Mouse (Mus musculus) cerebellum, adult 2 months (tissue): ENCODE measurements at regions not wholly inside any gene's neighbourhood (a gene's known extent, or its start where the extent isn't known, plus 50 kb on each side); places are given as distances from the start of the nearest gene placed in this dataset.

Source experiments
- CTCF ChIP-seq: fragments of 200-500 bp; IDR thresholded peaks from 2 replicates; pipeline ENCODE4 v1.5.1; 2011; ENCODE audit warnings: low read depth, mild to moderate bottlenecking, control low read depth, low read length, moderate library complexity, borderline replicate concordance; ENCODE audit not compliant: insufficient read depth
- POLR2A ChIP-seq: fragments of 200-500 bp; IDR thresholded peaks from 2 replicates; pipeline ENCODE4 v1.6.1; 2011; ENCODE audit warnings: low read length, control low read depth, borderline replicate concordance; ENCODE audit not compliant: insufficient read depth

GRCm38 (mm10) chr1:110605760-110606159 is 371.6 kb downstream of the Cdh19 start:
- TF ChIP-seq CTCF (no peak), POLR2A (no peak)
